Mouse (Mus musculus): ENCODE results near the gene Fggy. TPM values are rescaled to one million over a fixed set of nuclear protein-coding genes. Genes with fewer than 3 reads are reported as not detected.
A peak's percentile ranks its signal among the peaks of the same experiment; 100 is the strongest.

The Fggy gene
- polyA plus RNA-seq, 1 experiment, result 189 TPM

- no peak for DNase-seq
- TF ChIP-seq POLR2A (IDR thresholded peaks at IDR 0.05; ENCODE audit: low read depth, low read length) (no peak), CTCF (conservative IDR thresholded peaks at IDR 0.05; ENCODE audit: insufficient read depth, insufficient read length, low read depth, low read length) (no peak)
- Histone ChIP-seq H3K4me3 (ENCODE audit: insufficient read depth, low read depth, low read length) (no peak overlapping the region), H3K27ac (ENCODE audit: insufficient read depth, low read depth, low read length) (no peak overlapping the region), H3K27me3 (replicated peaks; ENCODE audit: control insufficient read depth, insufficient read depth, low read length) (no peaks in the 10 kb centered on the region), H3K4me1 (ENCODE audit: control insufficient read depth, insufficient read depth, low read length) (peaks cover 8% of the 10 kb centered on the region; the same call in 1 of the 2 replicates), H3K36me3 (ENCODE audit: control insufficient read depth, insufficient read depth, low read length) (no peaks in the 10 kb centered on the region)
- 91% methylated on average over 5 of the region's 5 CpGs for whole genome bisulfite sequencing
Observed at GRCm38 (mm10) chr4:95750186-95750585, 192.9 kb downstream of the Fggy start.

GRCm38 (mm10) chr4:95752538-95753188, 195.4 kb downstream of the Fggy start:
- Histone ChIP-seq H3K27ac (ENCODE audit: insufficient read depth, low read depth, low read length) (peak overlapping the region; percentile 41; the same call in 1 of the 2 replicates), H3K27me3 (replicated peaks; ENCODE audit: control insufficient read depth, insufficient read depth, low read length) (no peaks in the 10 kb centered on the region), H3K4me1 (ENCODE audit: control insufficient read depth, insufficient read depth, low read length) (peaks cover 7% of the 10 kb centered on the region; the same call in 1 of the 2 replicates), H3K36me3 (ENCODE audit: control insufficient read depth, insufficient read depth, low read length) (no peaks in the 10 kb centered on the region), H3K4me3 (ENCODE audit: insufficient read depth, low read depth, low read length) (no peak overlapping the region)
- DNase-seq, result no peak
- 73% methylated on average over 6 of the region's 6 CpGs for WGBS
- TF ChIP-seq POLR2A (IDR thresholded peaks at IDR 0.05; ENCODE audit: low read depth, low read length) (no peak), CTCF (conservative IDR thresholded peaks at IDR 0.05; ENCODE audit: insufficient read depth, insufficient read length, low read depth, low read length) (no peak)

- WGBS, result 44% methylated on average over 5 of the region's 5 CpGs
- H3K36me3 ChIP-seq (ENCODE audit: control insufficient read depth, insufficient read depth, low read length), result no peaks in the 10 kb centered on the region
- H3K27me3 ChIP-seq (replicated peaks; ENCODE audit: control insufficient read depth, insufficient read depth, low read length), result no peaks in the 10 kb centered on the region
- TF ChIP-seq CTCF (conservative IDR thresholded peaks at IDR 0.05; ENCODE audit: insufficient read depth, insufficient read length, low read depth, low read length) (no peak), POLR2A (IDR thresholded peaks at IDR 0.05; ENCODE audit: low read depth, low read length) (no peak)
- peak; percentile 92 for DNase-seq
- H3K4me3 ChIP-seq (ENCODE audit: insufficient read depth, low read depth, low read length), result no peak overlapping the region
- peak overlapping the region; percentile 93 for H3K27ac ChIP-seq (ENCODE audit: insufficient read depth, low read depth, low read length)
- H3K4me1 ChIP-seq (ENCODE audit: control insufficient read depth, insufficient read depth, low read length), result peaks cover 23% of the 10 kb centered on the region; the same call in 1 of the 2 replicates
Observed at GRCm38 (mm10) chr4:95759027-95759731, 201.9 kb downstream of the Fggy start.

GRCm38 (mm10) chr4:95765359-95765758, 208.1 kb downstream of the Fggy start:
- 84% methylated on average over 2 of the region's 2 CpGs for WGBS
- no peaks in the 10 kb centered on the region; the same call in 1 of the 2 replicates for H3K36me3 ChIP-seq (ENCODE audit: control insufficient read depth, insufficient read depth, low read length)
- no peak overlapping the region for H3K27ac ChIP-seq (ENCODE audit: insufficient read depth, low read depth, low read length)
- H3K4me1 ChIP-seq (ENCODE audit: control insufficient read depth, insufficient read depth, low read length), result peaks cover 3% of the 10 kb centered on the region; the same call in 1 of the 2 replicates
- H3K27me3 ChIP-seq (replicated peaks; ENCODE audit: control insufficient read depth, insufficient read depth, low read length), result no peaks in the 10 kb centered on the region
- no peak for DNase-seq
- no peak overlapping the region for H3K4me3 ChIP-seq (ENCODE audit: insufficient read depth, low read depth, low read length)
- TF ChIP-seq CTCF (conservative IDR thresholded peaks at IDR 0.05; ENCODE audit: insufficient read depth, insufficient read length, low read depth, low read length) (no peak), POLR2A (IDR thresholded peaks at IDR 0.05; ENCODE audit: low read depth, low read length) (no peak)

- H3K27ac ChIP-seq (ENCODE audit: insufficient read depth, low read depth, low read length), result no peak overlapping the region
- H3K36me3 ChIP-seq (ENCODE audit: control insufficient read depth, insufficient read depth, low read length), result no peaks in the 10 kb centered on the region; the same call in 1 of the 2 replicates
- H3K27me3 ChIP-seq (replicated peaks; ENCODE audit: control insufficient read depth, insufficient read depth, low read length), result no peaks in the 10 kb centered on the region
- TF ChIP-seq CTCF (conservative IDR thresholded peaks at IDR 0.05; ENCODE audit: insufficient read depth, insufficient read length, low read depth, low read length) (no peak), POLR2A (IDR thresholded peaks at IDR 0.05; ENCODE audit: low read depth, low read length) (no peak)
- H3K4me1 ChIP-seq (ENCODE audit: control insufficient read depth, insufficient read depth, low read length), result peaks cover 15% of the 10 kb centered on the region; the same call in 1 of the 2 replicates
- no peak overlapping the region for H3K4me3 ChIP-seq (ENCODE audit: insufficient read depth, low read depth, low read length)
- 81% methylated on average over 5 of the region's 5 CpGs for WGBS
- no peak for DNase-seq
Observed at GRCm38 (mm10) chr4:95770469-95770868, 213.2 kb downstream of the Fggy start.

- H3K4me3 ChIP-seq (ENCODE audit: insufficient read depth, low read depth, low read length), result no peak overlapping the region
- no peaks in the 10 kb centered on the region; the same call in 1 of the 2 replicates for H3K36me3 ChIP-seq (ENCODE audit: control insufficient read depth, insufficient read depth, low read length)
- H3K27me3 ChIP-seq (replicated peaks; ENCODE audit: control insufficient read depth, insufficient read depth, low read length), result no peaks in the 10 kb centered on the region
- peak overlapping the region; percentile 84 for H3K27ac ChIP-seq (ENCODE audit: insufficient read depth, low read depth, low read length)
- TF ChIP-seq POLR2A (IDR thresholded peaks at IDR 0.05; ENCODE audit: low read depth, low read length) (no peak), CTCF (conservative IDR thresholded peaks at IDR 0.05; ENCODE audit: insufficient read depth, insufficient read length, low read depth, low read length) (no peak)
- H3K4me1 ChIP-seq (ENCODE audit: control insufficient read depth, insufficient read depth, low read length), result peaks cover 15% of the 10 kb centered on the region; the same call in 1 of the 2 replicates
- 96% methylated on average over 3 of the region's 3 CpGs for WGBS
- DNase-seq, result no peak
Observed at GRCm38 (mm10) chr4:95771542-95771941, 214.2 kb downstream of the Fggy start.

GRCm38 (mm10) chr4:95771945-95772344, 214.6 kb downstream of the Fggy start:
- WGBS, result 50% methylated on average over 4 of the region's 4 CpGs
- H3K4me1 ChIP-seq (ENCODE audit: control insufficient read depth, insufficient read depth, low read length), result peaks cover 15% of the 10 kb centered on the region; the same call in 1 of the 2 replicates
- no peaks in the 10 kb centered on the region; the same call in 1 of the 2 replicates for H3K36me3 ChIP-seq (ENCODE audit: control insufficient read depth, insufficient read depth, low read length)
- DNase-seq, result peak; percentile 57
- H3K27ac ChIP-seq (ENCODE audit: insufficient read depth, low read depth, low read length), result peak overlapping the region; percentile 84
- TF ChIP-seq CTCF (conservative IDR thresholded peaks at IDR 0.05; ENCODE audit: insufficient read depth, insufficient read length, low read depth, low read length) (no peak), POLR2A (IDR thresholded peaks at IDR 0.05; ENCODE audit: low read depth, low read length) (no peak)
- no peaks in the 10 kb centered on the region for H3K27me3 ChIP-seq (replicated peaks; ENCODE audit: control insufficient read depth, insufficient read depth, low read length)
- H3K4me3 ChIP-seq (ENCODE audit: insufficient read depth, low read depth, low read length), result no peak overlapping the region

Measured in kidney, adult 2 months (tissue).